Mouse (Mus musculus) MN1 (cell line): Measurements from ENCODE around the gene Txlnb.
A peak's percentile ranks its signal among the peaks of the same experiment; 100 is the strongest.
"Not testable (repeated sequence)": the region's sequence is repeated elsewhere in the genome, so short reads cannot be mapped to it uniquely, and the experiment has no call there.

Experiments used
- DNase-seq: peaks from one replicate; pipeline ENCODE4 v3.0.0-alpha.2; 2016; ENCODE audit warnings: low spot score

The Txlnb gene

GRCm38 (mm10) chr10:17795767-17796631 is at the start of gene Txlnb:
Gene Txlnb (plus strand): TSS chr10:17796226.
- peak; percentile 62 for DNase-seq

GRCm38 (mm10) chr10:17752478-17752877 is 43.5 kb upstream of the Txlnb start:
- DNase-seq = no peak

GRCm38 (mm10) chr10:17759772-17760171 is 36.3 kb upstream of the Txlnb start:
- no peak for DNase-seq

GRCm38 (mm10) chr10:17760750-17761613 is 35.0 kb upstream of the Txlnb start:
- no peak for DNase-seq

- no peak for DNase-seq
These were observed 34.4 kb upstream of the Txlnb start for GRCm38 (mm10) chr10:17761652-17762051.

GRCm38 (mm10) chr10:17762946-17763345 is 33.1 kb upstream of the Txlnb start:
- no peak for DNase-seq

GRCm38 (mm10) chr10:17769856-17770255 is 26.2 kb upstream of the Txlnb start:
- peak; percentile 32 for DNase-seq

- no peak for DNase-seq
These were observed 23.7 kb upstream of the Txlnb start for GRCm38 (mm10) chr10:17772364-17772763.

- no peak for DNase-seq
These were observed 21.7 kb upstream of the Txlnb start for GRCm38 (mm10) chr10:17774366-17774765.

- DNase-seq = no peak
These were observed 20.9 kb upstream of the Txlnb start for GRCm38 (mm10) chr10:17775079-17775478.

GRCm38 (mm10) chr10:17776684-17777083 is 19.3 kb upstream of the Txlnb start:
- not testable (repeated sequence) for DNase-seq

- no peak for DNase-seq
These were observed 9.3 kb upstream of the Txlnb start for GRCm38 (mm10) chr10:17786771-17787170.

GRCm38 (mm10) chr10:17787938-17788337 is 8.1 kb upstream of the Txlnb start:
- no peak for DNase-seq

GRCm38 (mm10) chr10:17788347-17788746 is 7.7 kb upstream of the Txlnb start:
- no peak for DNase-seq

- DNase-seq = peak; percentile 63
These were observed 2.1 kb upstream of the Txlnb start for GRCm38 (mm10) chr10:17793926-17794325.

GRCm38 (mm10) chr10:17794443-17794842 is 1.6 kb upstream of the Txlnb start:
- no peak for DNase-seq

GRCm38 (mm10) chr10:17795227-17795626 is 799 bp upstream of the Txlnb start:
- DNase-seq = no peak

- DNase-seq = no peak
These were observed 1.0 kb downstream of the Txlnb start for GRCm38 (mm10) chr10:17796846-17797631.

GRCm38 (mm10) chr10:17797681-17798080 is 1.7 kb downstream of the Txlnb start:
- no peak for DNase-seq

GRCm38 (mm10) chr10:17801788-17802187 is 5.8 kb downstream of the Txlnb start:
- no peak for DNase-seq

- DNase-seq = no peak
These were observed 12.5 kb downstream of the Txlnb start for GRCm38 (mm10) chr10:17808526-17808925.

- DNase-seq = no peak
These were observed 19.0 kb downstream of the Txlnb start for GRCm38 (mm10) chr10:17815052-17815451.
